Mouse (Mus musculus) kidney, adult 2 months (tissue): ENCODE data around the gene Nlrp4f. TPM values are rescaled to one million over a fixed set of nuclear protein-coding genes. Genes with fewer than 3 reads are reported as not detected.

ENCODE experiments used
- DNase-seq: peaks from one replicate; pipeline ENCODE4 v3.0.0; 2021
- H3K27ac ChIP-seq: fragments of 200-500 bp; 2 replicates; pipeline ENCODE4 v1.5.1; 2012; ENCODE audit warnings: low read depth, low read length, control low read depth, inconsistent platforms; ENCODE audit not compliant: insufficient read depth
- H3K27me3 ChIP-seq: fragments of 200-500 bp; replicated peaks from 2 replicates; pipeline ENCODE4 v1.6.1; 2012; ENCODE audit warnings: mild to moderate bottlenecking, moderate library complexity, low read length, inconsistent platforms; ENCODE audit not compliant: control insufficient read depth, insufficient read depth
- H3K36me3 ChIP-seq: fragments of 200-500 bp; 2 replicates; pipeline ENCODE4 v1.6.1; 2012; ENCODE audit warnings: mild to moderate bottlenecking, moderate library complexity, low read length, inconsistent platforms; ENCODE audit not compliant: control insufficient read depth, insufficient read depth
- H3K4me1 ChIP-seq: fragments of 200-500 bp; 2 replicates; pipeline ENCODE4 v1.6.1; 2011; ENCODE audit warnings: low read length; ENCODE audit not compliant: control insufficient read depth, insufficient read depth
- H3K4me3 ChIP-seq: fragments of 200-500 bp; 2 replicates; pipeline ENCODE4 v1.5.1; 2011; ENCODE audit warnings: mild to moderate bottlenecking, low read depth, low read length, control low read depth; ENCODE audit not compliant: insufficient read depth
- CTCF ChIP-seq: fragments of 200-500 bp; conservative IDR thresholded peaks from 2 replicates; pipeline ENCODE4 v1.5.1; 2011; ENCODE audit warnings: low read depth, mild to moderate bottlenecking, control low read depth, low read length, moderate library complexity, mixed read lengths; ENCODE audit not compliant: insufficient read depth, insufficient read length
- POLR2A ChIP-seq: fragments of 200-500 bp; IDR thresholded peaks from one replicate; pipeline ENCODE4 v1.6.1; 2011; ENCODE audit warnings: low read depth, low read length, control low read depth
- WGBS: fragments of 180-500 bp; shearing (Covaris S2); methylation state at CpG from one replicate; pipeline ENCODE4 v1.1.7; 2018; 5-methylcytosine and 5-hydroxymethylcytosine counted together
- polyA plus RNA-seq: library from polyadenylated mRNA; depleted of rRNA; stranded (reverse); fragments of >200 nt; gene quantifications from 2 replicates; pipeline ENCODE4 v1.2.3, GENCODE M21; 2012

Nlrp4f gene
- polyA plus RNA-seq, 1 experiment, result 0.13 TPM

DNA sequence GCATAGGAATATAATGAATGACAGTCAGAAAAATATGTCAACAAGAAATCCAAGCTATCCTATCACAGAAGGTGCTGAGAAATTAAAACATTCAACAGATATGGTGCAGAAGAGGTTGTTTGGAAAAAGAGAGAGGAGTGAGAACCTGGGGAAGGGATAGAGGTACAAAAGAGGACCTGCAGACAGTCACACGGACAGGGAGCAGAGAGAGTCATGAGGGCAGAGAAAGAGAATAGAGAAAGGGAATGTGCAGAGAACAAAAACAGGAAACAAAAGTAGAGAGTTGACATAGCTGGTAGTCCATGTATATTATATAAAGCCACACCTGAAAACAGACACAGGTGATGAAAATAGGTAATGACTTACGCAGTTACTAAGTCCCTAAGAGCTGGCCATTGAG is 20.9 kb upstream of the Nlrp4f start:
- Histone ChIP-seq H3K27me3 (no peaks in the 10 kb centered on the region), H3K36me3 (no peaks in the 10 kb centered on the region), H3K27ac (no peak overlapping the region), H3K4me3 (no peak overlapping the region), H3K4me1 (no peaks in the 10 kb centered on the region)
- DNase-seq, result no peak
- 78% methylated on average over 2 of the region's 2 CpGs for WGBS
- TF ChIP-seq POLR2A, result no peak
- no peak for TF ChIP-seq CTCF

DNA sequence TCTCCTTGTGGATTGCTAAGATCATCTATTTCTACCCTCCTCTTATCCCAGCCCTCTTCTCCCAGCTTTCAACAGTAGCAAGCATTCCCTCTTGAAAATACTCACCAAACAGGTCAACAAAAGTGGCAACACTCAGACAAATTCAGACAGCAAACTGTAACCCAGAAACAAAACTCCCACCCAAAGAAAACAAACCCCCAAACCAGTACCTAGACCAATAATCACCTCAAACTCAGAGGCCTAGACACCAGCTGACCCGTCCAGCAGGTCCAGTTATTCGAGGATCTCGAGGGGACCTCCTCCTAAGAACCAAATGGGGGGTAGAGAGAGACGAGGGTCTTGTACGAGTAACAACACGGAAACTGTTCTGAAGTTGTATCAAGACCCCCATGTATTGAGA is 20.2 kb upstream of the Nlrp4f start:
- Histone ChIP-seq H3K4me1 (no peaks in the 10 kb centered on the region), H3K27ac (no peak overlapping the region)
- WGBS, result 58% methylated on average over 6 of the region's 6 CpGs

GRCm38 (mm10) chr13:65200667-65201066 is 5.1 kb downstream of the Nlrp4f start:
- Histone ChIP-seq H3K36me3 (no peaks in the 10 kb centered on the region), H3K4me1 (no peaks in the 10 kb centered on the region), H3K27ac (no peak overlapping the region), H3K27me3 (no peaks in the 10 kb centered on the region), H3K4me3 (no peak overlapping the region)
- DNase-seq, result no peak
- TF ChIP-seq CTCF, result no peak
- no peak for TF ChIP-seq POLR2A
- WGBS, result 73% methylated on average over 1 of the region's 1 CpGs

More for the DNA sequence above, 20.2 kb upstream of the Nlrp4f start:
- no peaks in the 10 kb centered on the region for H3K36me3 ChIP-seq
- H3K4me3 ChIP-seq, result no peak overlapping the region
- no peaks in the 10 kb centered on the region for H3K27me3 ChIP-seq
- no peak for DNase-seq
- TF ChIP-seq POLR2A (no peak), CTCF (no peak)

DNA sequence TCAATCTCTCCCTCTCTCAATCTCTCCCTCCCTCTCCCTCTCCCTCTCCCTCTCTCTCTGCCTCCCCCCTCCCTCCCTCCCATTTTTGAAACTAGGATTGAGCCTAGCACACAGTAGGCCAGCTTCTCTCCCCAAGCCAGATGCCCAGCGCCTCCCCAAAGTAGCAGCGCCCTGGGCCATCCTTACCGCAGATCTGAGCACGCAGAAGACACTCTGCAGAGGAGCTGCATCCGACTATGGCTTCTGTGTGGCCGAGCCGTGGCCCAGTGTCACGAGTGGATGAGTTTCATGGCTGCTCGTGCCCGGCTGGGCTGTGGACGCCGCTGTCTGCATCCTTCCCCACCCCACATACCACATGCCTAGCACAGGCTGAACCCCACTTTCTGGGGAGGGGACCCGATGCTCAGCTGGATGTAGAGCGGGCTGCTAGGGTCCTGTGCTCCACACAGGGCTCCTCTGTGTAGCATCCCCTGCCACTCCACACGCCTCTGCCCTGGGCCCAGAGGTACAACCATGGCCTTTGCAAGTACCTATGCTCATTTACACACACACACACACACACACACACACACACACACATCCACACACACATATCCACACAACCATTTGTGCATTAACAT is 29.2 kb downstream of the Nlrp4f start:
- H3K27ac ChIP-seq, result no peak overlapping the region
- no peaks in the 10 kb centered on the region for H3K4me1 ChIP-seq
- H3K27me3 ChIP-seq, result no peaks in the 10 kb centered on the region
- no peaks in the 10 kb centered on the region for H3K36me3 ChIP-seq
- no peak for DNase-seq
- H3K4me3 ChIP-seq, result no peak overlapping the region
- WGBS, result 56% methylated on average over 15 of the region's 15 CpGs
- TF ChIP-seq CTCF (no peak), POLR2A (no peak)

DNA sequence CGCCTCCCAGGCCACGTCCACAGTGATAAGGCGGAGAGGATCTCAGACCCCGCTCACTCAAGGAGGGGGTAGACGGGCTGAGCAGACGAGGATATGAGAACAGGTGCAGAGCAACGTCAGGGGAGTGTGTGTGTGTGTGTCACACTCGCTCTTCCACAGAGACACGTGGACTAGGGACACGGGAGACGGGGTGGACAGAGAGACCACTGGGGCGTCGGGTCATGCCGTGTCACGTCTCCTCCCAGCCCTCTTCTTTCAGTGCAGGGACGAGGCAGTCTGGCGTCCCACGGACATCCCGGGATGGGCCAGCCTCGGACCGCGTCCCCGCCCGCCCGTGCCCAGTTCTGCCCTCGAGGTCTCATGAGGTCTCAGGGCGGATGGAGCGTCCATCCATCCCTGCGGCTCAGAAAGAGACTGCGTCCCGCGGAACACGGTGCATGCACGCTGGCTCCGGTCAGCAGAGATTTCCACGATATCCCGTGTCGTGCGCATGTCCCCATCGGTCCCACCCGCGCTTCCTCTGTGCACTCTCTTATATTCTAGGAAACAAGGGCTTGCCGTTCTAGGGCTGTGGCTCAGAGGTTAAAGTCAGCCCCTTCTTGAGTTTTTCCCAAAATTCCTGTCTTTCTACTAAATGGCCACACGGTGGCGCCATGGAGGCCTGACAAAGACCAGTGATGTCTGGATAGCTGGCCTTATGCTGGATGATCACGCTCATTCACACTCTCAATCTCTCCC is 29.9 kb downstream of the Nlrp4f start:
- TF ChIP-seq POLR2A (no peak), CTCF (peak; percentile 79)
- DNase-seq, result peak; percentile 32
- H3K27ac ChIP-seq, result no peak overlapping the region

DNA sequence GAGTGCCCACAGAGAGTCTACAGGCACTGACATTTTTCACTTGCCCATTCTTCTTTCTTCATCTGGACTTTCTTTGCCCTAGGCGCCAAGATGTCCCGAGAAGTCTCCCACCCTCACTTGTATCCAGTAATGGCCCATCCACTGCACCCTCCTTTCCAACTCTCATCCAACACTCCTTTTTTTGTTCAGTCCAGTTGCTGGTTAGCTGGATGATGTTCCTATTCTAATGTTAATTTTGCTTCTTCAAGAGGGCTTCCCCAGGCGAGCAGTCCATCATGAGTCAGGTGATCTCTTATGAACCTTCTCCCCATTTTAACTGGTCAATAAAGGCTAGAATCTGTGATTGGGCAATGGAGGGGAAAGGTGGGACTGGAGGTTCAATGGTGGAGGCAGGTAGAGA is 31.7 kb downstream of the Nlrp4f start:
- H3K4me3 ChIP-seq, result no peak overlapping the region
- no peaks in the 10 kb centered on the region for H3K27me3 ChIP-seq
- no peak overlapping the region for H3K27ac ChIP-seq
- no peak for DNase-seq
- no peaks in the 10 kb centered on the region for H3K4me1 ChIP-seq
- 83% methylated on average over 3 of the region's 3 CpGs for WGBS
- H3K36me3 ChIP-seq, result no peaks in the 10 kb centered on the region
- TF ChIP-seq POLR2A, result no peak
- TF ChIP-seq CTCF, result no peak

More for the DNA sequence above, 29.9 kb downstream of the Nlrp4f start:
- no peak overlapping the region; the same call in 1 of the 2 replicates for H3K4me3 ChIP-seq
- no peaks in the 10 kb centered on the region for H3K27me3 ChIP-seq
- H3K4me1 ChIP-seq, result no peaks in the 10 kb centered on the region
- WGBS, result 20% methylated on average over 46 of the region's 46 CpGs
- H3K36me3 ChIP-seq, result no peaks in the 10 kb centered on the region

DNA sequence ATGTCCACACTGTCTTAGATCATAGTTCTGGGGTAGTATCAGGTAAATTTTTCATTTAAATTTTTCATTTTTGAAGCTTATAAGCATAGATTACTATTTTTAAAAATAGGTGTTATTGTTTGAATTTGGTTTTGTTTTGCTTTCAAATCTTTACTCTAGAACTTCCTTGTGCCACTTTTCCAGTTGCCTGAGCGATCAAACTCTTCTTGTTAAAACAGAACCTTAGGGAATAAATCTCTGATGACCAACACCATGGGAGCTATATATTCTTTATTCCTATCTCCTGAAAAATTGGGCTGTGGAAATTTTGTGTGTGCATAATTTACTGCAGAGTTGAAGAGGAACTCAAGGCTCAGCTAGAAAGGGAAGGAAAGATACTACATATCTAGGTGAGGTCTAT is 55.8 kb downstream of the Nlrp4f start, which contains the start of gene Olfr466:
Gene Olfr466, plus strand, starts transcription at position 301 of the 400 bp plus-strand sequence.
- TF ChIP-seq CTCF, result no peak
- TF ChIP-seq POLR2A, result no peak
- Histone ChIP-seq H3K27me3 (no peaks in the 10 kb centered on the region), H3K36me3 (no peaks in the 10 kb centered on the region), H3K27ac (no peak within 1 kb of the TSS), H3K4me1 (no peaks in the 10 kb centered on the region), H3K4me3 (no peak within 1 kb of the TSS)
- 68% methylated on average over 1 of the region's 1 CpGs for WGBS
- no peak for DNase-seq
